Mouse (Mus musculus) ES-Bruce4 (cell line): ENCODE data around the gene Cobll1. TPM values are rescaled to one million over a fixed set of nuclear protein-coding genes. Genes with fewer than 3 reads are reported as not detected.

Experiments
- H3K27ac ChIP-seq: 2 replicates; pipeline ENCODE4 v1.5.1; 2012; ENCODE audit warnings: low read length, inconsistent platforms; ENCODE audit not compliant: insufficient read depth
- H3K27me3 ChIP-seq: 2 replicates; pipeline ENCODE4 v1.6.1; 2012; ENCODE audit warnings: mild to moderate bottlenecking, low read length, inconsistent platforms; ENCODE audit not compliant: control insufficient read depth, poor library complexity, insufficient read depth, severe bottlenecking
- H3K36me3 ChIP-seq: 2 replicates; pipeline ENCODE4 v1.6.1; 2012; ENCODE audit warnings: inconsistent platforms, mild to moderate bottlenecking, low read length, moderate library complexity; ENCODE audit not compliant: control insufficient read depth, poor library complexity, insufficient read depth, severe bottlenecking
- H3K4me1 ChIP-seq: one replicate; pipeline ENCODE4 v1.8.1; 2011; ENCODE audit warnings: low read length; ENCODE audit not compliant: control insufficient read depth, insufficient read depth
- H3K4me3 ChIP-seq: 2 replicates; pipeline ENCODE4 v1.5.1; 2011; ENCODE audit warnings: low read depth, mild to moderate bottlenecking, low read length
- H3K9ac ChIP-seq: 2 replicates; pipeline ENCODE4 v1.6.1; 2012; ENCODE audit warnings: low read depth, mild to moderate bottlenecking, inconsistent platforms; ENCODE audit not compliant: poor library complexity, severe bottlenecking
- H3K9me3 ChIP-seq: replicated peaks from 2 replicates; pipeline ENCODE4 v1.6.1; 2012; ENCODE audit warnings: mild to moderate bottlenecking, low read length, inconsistent platforms; ENCODE audit not compliant: control insufficient read depth, poor library complexity, insufficient read depth, severe bottlenecking
- CTCF ChIP-seq: IDR thresholded peaks from one replicate; pipeline ENCODE4 v1.8.1; 2011; ENCODE audit warnings: low read depth, low read length
- EP300 ChIP-seq: IDR thresholded peaks from 2 replicates; pipeline ENCODE4 v1.6.1; 2011; ENCODE audit warnings: low read depth, low read length; ENCODE audit not compliant: insufficient read depth
- POLR2A ChIP-seq: IDR thresholded peaks from one replicate; pipeline ENCODE4 v1.8.1; 2011; ENCODE audit warnings: low read length; ENCODE audit not compliant: insufficient read depth
- polyA plus RNA-seq: library from polyadenylated mRNA; stranded (reverse); fragments of >200 nt; gene quantifications from 2 replicates; pipeline ENCODE4 v1.2.4, GENCODE M21; 2011; ENCODE audit warnings: low read depth; ENCODE audit not compliant: missing spikeins, insufficient read depth, insufficient read length

Gene Cobll1
- polyA plus RNA-seq, 1 experiment = 7.4 TPM

DNA sequence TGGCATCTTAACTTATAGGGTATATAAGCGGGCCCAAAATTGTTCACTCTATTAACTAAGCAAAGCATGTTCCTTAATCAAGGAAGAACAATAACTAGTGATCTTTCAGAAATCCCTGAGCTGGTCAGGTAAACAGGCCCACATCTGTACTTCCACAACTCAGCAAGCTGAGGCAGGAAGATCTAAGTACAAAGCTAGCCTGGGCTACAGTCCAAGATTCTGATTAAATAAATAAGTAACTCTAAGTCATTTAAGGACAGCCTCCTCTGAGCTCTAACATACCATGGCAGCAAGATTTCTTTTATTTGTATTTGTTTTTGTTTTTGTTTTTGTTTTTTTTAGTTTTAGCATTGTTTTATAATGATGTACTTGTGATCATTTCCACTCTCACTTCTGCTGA lies 42.2 kb downstream of the Cobll1 start:
- Histone ChIP-seq H3K4me3 (no peak overlapping the region), H3K36me3 (no peaks in the 10 kb centered on the region), H3K9me3 (no peaks in the 10 kb centered on the region), H3K27me3 (no peaks in the 10 kb centered on the region), H3K4me1 (no peaks in the 10 kb centered on the region), H3K27ac (no peak overlapping the region), H3K9ac (no peak overlapping the region)
- TF ChIP-seq CTCF = no peak
- TF ChIP-seq POLR2A = no peak
- no peak for TF ChIP-seq EP300

DNA sequence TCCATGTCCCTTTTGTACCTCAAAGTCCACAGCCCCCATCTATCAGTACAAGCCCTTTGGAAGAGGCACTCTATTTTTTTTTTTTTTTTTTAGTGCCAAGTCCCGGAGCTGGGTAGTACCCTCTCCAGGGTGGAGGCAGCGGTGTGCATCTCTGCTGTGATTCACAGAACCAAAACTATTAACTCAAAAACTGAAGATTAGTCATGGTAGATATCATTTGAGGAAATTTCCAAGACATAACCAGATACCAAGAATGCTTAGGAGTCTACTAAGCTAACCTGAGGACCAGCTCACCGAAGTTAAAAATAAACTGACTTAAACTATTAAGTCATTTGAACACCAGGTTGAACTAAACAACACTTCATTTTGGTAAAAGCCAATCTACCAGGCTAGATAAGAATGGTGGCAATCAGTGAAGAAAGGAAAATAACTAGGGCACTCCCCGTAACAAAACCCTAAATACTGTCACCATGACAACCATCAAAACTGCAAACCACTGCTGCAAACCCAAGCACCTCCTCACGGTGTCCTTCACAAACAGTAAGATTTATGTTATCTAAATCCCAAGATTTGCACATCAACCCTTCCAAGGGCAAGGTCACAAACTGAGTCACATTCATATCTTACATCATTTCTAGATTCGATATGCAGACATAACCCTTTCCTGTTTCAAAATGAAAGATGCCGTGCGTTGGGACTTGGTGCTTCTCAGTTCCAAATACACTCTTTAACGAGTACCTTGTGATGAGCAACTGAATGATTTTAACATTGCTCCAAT lies 43.8 kb downstream of the Cobll1 start:
- no peaks in the 10 kb centered on the region for H3K36me3 ChIP-seq
- TF ChIP-seq CTCF = no peak
- TF ChIP-seq EP300 = no peak
- TF ChIP-seq POLR2A = no peak
- H3K27me3 ChIP-seq = no peaks in the 10 kb centered on the region
- H3K4me1 ChIP-seq = no peaks in the 10 kb centered on the region
- no peak overlapping the region for H3K4me3 ChIP-seq
- no peak overlapping the region for H3K9ac ChIP-seq
- no peaks in the 10 kb centered on the region for H3K9me3 ChIP-seq
- H3K27ac ChIP-seq = no peak overlapping the region

DNA sequence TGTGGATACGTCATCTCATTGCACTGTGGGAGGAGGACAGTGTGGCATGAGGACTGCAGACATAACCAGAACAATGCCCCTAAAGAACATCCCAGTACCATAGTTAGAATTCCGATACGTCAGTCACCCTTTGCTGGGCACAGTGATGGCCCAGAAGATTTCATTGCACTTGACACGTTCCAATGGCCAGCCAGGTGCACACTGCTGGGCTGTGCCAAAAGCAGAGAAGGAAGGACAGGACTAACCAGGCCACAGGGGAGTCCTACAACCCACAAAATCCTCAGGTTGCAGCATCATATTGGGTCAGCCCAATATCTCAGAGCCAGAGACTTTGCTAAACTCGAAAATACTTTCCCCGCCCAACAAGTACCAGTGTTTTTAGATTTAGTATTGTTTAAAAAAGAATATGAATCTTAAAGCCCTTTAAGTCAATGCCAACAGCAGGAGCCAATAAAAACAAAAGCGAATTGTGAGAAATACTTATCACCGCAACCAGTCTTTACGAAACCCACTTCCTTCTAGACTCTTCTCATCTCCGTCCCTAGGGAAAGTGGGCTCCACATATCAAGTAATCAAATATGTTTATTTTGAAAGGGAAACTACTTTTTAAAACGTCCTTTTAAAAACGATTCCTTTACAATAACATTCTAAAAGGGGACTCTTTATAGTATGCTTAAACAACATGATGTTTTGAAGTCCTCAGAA lies 46.0 kb downstream of the Cobll1 start:
- no peaks in the 10 kb centered on the region for H3K36me3 ChIP-seq
- no peaks in the 10 kb centered on the region for H3K4me1 ChIP-seq
- no peak overlapping the region for H3K27ac ChIP-seq
- no peaks in the 10 kb centered on the region for H3K9me3 ChIP-seq
- no peak for TF ChIP-seq POLR2A
- no peak for TF ChIP-seq CTCF
- no peak for TF ChIP-seq EP300
- H3K9ac ChIP-seq = no peak overlapping the region
- H3K27me3 ChIP-seq = no peaks in the 10 kb centered on the region
- H3K4me3 ChIP-seq = no peak overlapping the region

DNA sequence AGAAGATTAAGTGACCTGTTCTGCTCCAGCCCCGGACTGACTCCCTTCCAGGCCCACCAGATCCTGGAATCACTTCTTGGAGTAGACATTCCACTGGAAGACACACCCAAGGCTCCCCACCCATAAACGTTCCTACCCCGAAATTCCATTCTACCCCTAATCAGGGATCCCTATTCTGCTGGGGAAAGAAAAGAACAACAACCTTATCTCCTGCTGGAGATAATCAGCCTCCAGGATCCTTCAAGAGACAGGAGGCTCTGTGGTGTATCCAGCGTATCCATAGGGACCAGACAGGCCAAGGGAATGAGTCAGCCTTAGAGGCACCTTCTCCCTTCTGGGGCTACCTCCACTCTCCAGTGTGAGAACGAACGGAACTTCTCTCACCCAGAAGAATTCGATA lies 47.8 kb downstream of the Cobll1 start:
- Histone ChIP-seq H3K4me3 (no peak overlapping the region), H3K9me3 (no peaks in the 10 kb centered on the region), H3K36me3 (no peaks in the 10 kb centered on the region), H3K27me3 (no peaks in the 10 kb centered on the region), H3K9ac (no peak overlapping the region), H3K4me1 (no peaks in the 10 kb centered on the region), H3K27ac (no peak overlapping the region)
- TF ChIP-seq CTCF = no peak
- no peak for TF ChIP-seq POLR2A
- no peak for TF ChIP-seq EP300

DNA sequence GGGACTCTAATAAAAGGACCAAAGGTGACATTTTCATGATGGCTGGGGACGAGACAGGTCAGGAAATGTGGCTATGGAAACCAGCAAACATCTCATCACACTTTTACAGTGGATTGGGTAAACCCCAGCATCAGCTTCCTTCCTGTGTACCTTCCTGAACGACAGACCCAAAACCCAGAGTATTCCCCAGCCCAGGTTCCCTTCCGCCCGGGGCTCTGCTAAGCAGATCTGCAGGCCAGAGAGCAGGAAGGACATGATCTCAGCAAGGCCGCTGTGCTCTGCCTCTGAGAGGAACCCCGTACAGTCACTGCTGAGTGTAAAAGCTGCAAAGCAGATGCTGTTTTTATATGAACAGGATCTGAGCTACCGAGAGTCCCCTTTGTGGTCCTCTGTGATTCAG lies 49.9 kb downstream of the Cobll1 start:
- no peak overlapping the region for H3K4me3 ChIP-seq
- no peak overlapping the region for H3K9ac ChIP-seq
- H3K9me3 ChIP-seq = no peaks in the 10 kb centered on the region
- no peaks in the 10 kb centered on the region for H3K27me3 ChIP-seq
- TF ChIP-seq CTCF (no peak), POLR2A (no peak)
- H3K4me1 ChIP-seq = no peaks in the 10 kb centered on the region
- no peak overlapping the region for H3K27ac ChIP-seq
- no peaks in the 10 kb centered on the region for H3K36me3 ChIP-seq

DNA sequence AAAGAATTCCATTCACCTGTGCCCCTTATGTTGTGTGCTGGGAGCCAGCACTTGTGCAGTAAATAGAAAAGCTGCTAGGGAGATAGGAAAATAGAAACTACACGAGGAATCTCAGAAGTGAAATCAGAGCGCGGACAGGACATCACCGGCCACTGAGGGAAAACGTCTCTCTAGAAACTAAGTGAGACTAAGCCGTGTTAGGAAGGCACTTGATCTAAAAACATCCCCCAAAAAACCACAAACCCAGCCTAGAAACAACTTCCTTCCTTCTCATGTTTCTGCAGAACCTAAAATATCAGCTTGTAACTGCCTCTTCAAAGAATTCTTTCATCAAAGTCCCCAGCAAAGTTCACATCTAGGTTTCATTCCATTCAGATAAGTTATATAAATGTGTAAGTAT lies 50.6 kb downstream of the Cobll1 start:
- Histone ChIP-seq H3K36me3 (no peaks in the 10 kb centered on the region), H3K27ac (no peak overlapping the region), H3K4me1 (no peaks in the 10 kb centered on the region), H3K27me3 (no peaks in the 10 kb centered on the region), H3K9ac (no peak overlapping the region), H3K9me3 (no peaks in the 10 kb centered on the region), H3K4me3 (no peak overlapping the region)
- TF ChIP-seq POLR2A = no peak
- no peak for TF ChIP-seq EP300
- TF ChIP-seq CTCF = no peak
